Mouse (Mus musculus) spleen, adult 2 months (tissue): ENCODE measurements around the gene Kif26a.

ENCODE experiments used
- CTCF ChIP-seq: fragments of 200-500 bp; IDR thresholded peaks from 2 replicates; pipeline ENCODE4 v1.5.1; 2011; ENCODE audit warnings: mild to moderate bottlenecking, inconsistent platforms; ENCODE audit not compliant: insufficient read depth, insufficient read length, insufficient replicate concordance; ENCODE audit errors: extremely low read depth
- POLR2A ChIP-seq: fragments of 200-500 bp; IDR thresholded peaks from 2 replicates; pipeline ENCODE4 v1.6.1; 2011; ENCODE audit warnings: low read depth, low read length, inconsistent platforms

- TF ChIP-seq CTCF (no peak), POLR2A (no peak)
Observed at GRCm38 (mm10) chr12:112199363-112199762, 53.4 kb downstream of the Kif26a start.
